Mouse (Mus musculus) testis, adult 2 months (tissue): ENCODE data around the gene Foxg1.

ENCODE experiments used
- CTCF ChIP-seq: fragments of 200-500 bp; IDR thresholded peaks from 2 replicates; pipeline ENCODE4 v1.5.1; 2012; ENCODE audit warnings: low read depth, mild to moderate bottlenecking, inconsistent platforms, low read length, moderate library complexity; ENCODE audit not compliant: control insufficient read depth, insufficient read depth, insufficient replicate concordance
- POLR2A ChIP-seq: fragments of 200-500 bp; IDR thresholded peaks from 2 replicates; pipeline ENCODE4 v1.6.1; 2012; ENCODE audit warnings: low read depth, mild to moderate bottlenecking, inconsistent platforms, low read length, moderate library complexity; ENCODE audit not compliant: control insufficient read depth

GRCm38 (mm10) chr12:49384295-49384875 lies 1.9 kb downstream of the Foxg1 start:
- no peak for TF ChIP-seq POLR2A
- TF ChIP-seq CTCF: no peak
